Mouse (Mus musculus) spleen, adult 10 weeks (tissue): ENCODE measurements around the gene Cfc1. TPM values are rescaled to one million over a fixed set of nuclear protein-coding genes. Genes with fewer than 3 reads are reported as not detected.

Experiments
- polyA plus RNA-seq: library from polyadenylated mRNA; stranded (reverse); fragments of 350-450 nt; fragmentation: Illumina TruSeq; extraction: RNeasy Lipid Tissue Mini Kit (QIAGEN cat#74804); gene quantifications from one replicate; pipeline ENCODE4 v1.2.3, GENCODE M21; 2015; ENCODE audit warnings: low replicate concordance; ENCODE audit not compliant: insufficient read depth

Gene Cfc1
- polyA plus RNA-seq = not detected

GRCm38 (mm10) chr1:34535043-34535698 is at the start of gene Cfc1:
Cfc1 (plus strand) TSS chr1:34535648.

GRCm38 (mm10) chr1:34560843-34561242 is 25.4 kb downstream of the Cfc1 start, which contains the start of gene Prss40:
Prss40 (minus strand) TSS chr1:34560943.

GRCm38 (mm10) chr1:34578851-34579781 is 43.7 kb downstream of the Cfc1 start, which contains the start of gene Amer3:
Amer3 (plus strand) TSS chr1:34579657.

Other genes starting within 250 kb of the Cfc1 start
- gene Ccdc115, start 96.0 kb upstream of the Cfc1 start, polyA plus RNA-seq = 31.5 TPM
- 29.9 TPM for gene Imp4, start 95.8 kb upstream of the Cfc1 start, polyA plus RNA-seq
- gene Ptpn18, start 75.9 kb upstream of the Cfc1 start, polyA plus RNA-seq = 32.7 TPM
- gene Prss39, start 37.2 kb upstream of the Cfc1 start, polyA plus RNA-seq = 0.19 TPM
- not detected for gene Prss40, start 25.3 kb downstream of the Cfc1 start, polyA plus RNA-seq
- gene Amer3, start 44.0 kb downstream of the Cfc1 start, polyA plus RNA-seq = not detected